Mouse (Mus musculus) megakaryocyte, embryonic 14.5 days (primary cell): ENCODE measurements around the gene 1700047I17Rik2. TPM values are rescaled to one million over a fixed set of nuclear protein-coding genes. Genes with fewer than 3 reads are reported as not detected.
A peak's percentile ranks its signal among the peaks of the same experiment; 100 is the strongest.
"Not testable (repeated sequence)": the region's sequence is repeated elsewhere in the genome, so short reads cannot be mapped to it uniquely, and the experiment has no call there.

Experiments
- H3K27me3 ChIP-seq: replicated peaks from 2 replicates; pipeline ENCODE3; 2012; ENCODE audit warnings: inconsistent platforms
- H3K36me3 ChIP-seq: replicated peaks from 2 replicates; pipeline ENCODE3; 2012; ENCODE audit warnings: low read length, inconsistent platforms, mixed read lengths
- H3K4me1 ChIP-seq: 2 replicates; pipeline ENCODE4 v1.6.1; 2012; ENCODE audit warnings: inconsistent platforms
- H3K4me3 ChIP-seq: replicated peaks from 2 replicates; pipeline ENCODE3; 2012; ENCODE audit warnings: moderate library complexity, mild to moderate bottlenecking, inconsistent platforms
- H3K9me3 ChIP-seq: 2 replicates; pipeline ENCODE4 v1.6.1; 2012; ENCODE audit warnings: inconsistent platforms
- polyA plus RNA-seq: library from polyadenylated mRNA; stranded (reverse); fragments of >175 nt; gene quantifications from 2 replicates; pipeline ENCODE4 v1.2.3, GENCODE M21; 2012; ENCODE audit warnings: low replicate concordance; ENCODE audit not compliant: insufficient read depth

1700047I17Rik2 gene
- polyA plus RNA-seq: 2.7 TPM in 1 of 2 replicates, not detected in the other

DNA sequence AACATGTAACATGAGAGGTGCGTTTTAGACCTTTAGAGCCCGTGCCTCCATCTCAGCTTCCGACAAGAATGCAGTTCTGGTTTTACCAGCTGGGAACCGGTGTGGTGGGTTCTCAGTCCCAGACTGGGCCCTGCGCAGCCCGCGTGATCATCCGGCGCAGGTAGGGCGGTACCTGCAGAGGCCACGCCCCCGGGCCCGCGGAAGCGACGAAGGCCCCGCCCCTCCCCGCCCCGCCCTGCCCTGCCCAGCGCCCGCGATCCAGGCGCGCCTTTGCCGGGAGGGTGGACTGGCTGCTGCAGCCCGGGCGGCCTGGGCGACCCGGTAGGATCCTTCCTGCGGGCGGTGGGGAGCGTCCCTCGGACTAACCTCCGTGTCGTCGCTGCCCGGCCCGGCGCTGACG is at the start of gene 1700047I17Rik2:
Gene 1700047I17Rik2 (plus strand): TSS at position 287 of the 400 bp plus-strand sequence.
- not testable (repeated sequence) for H3K4me3 ChIP-seq, H3K9me3 ChIP-seq, H3K27me3 ChIP-seq, H3K4me1 ChIP-seq, H3K36me3 ChIP-seq

DNA sequence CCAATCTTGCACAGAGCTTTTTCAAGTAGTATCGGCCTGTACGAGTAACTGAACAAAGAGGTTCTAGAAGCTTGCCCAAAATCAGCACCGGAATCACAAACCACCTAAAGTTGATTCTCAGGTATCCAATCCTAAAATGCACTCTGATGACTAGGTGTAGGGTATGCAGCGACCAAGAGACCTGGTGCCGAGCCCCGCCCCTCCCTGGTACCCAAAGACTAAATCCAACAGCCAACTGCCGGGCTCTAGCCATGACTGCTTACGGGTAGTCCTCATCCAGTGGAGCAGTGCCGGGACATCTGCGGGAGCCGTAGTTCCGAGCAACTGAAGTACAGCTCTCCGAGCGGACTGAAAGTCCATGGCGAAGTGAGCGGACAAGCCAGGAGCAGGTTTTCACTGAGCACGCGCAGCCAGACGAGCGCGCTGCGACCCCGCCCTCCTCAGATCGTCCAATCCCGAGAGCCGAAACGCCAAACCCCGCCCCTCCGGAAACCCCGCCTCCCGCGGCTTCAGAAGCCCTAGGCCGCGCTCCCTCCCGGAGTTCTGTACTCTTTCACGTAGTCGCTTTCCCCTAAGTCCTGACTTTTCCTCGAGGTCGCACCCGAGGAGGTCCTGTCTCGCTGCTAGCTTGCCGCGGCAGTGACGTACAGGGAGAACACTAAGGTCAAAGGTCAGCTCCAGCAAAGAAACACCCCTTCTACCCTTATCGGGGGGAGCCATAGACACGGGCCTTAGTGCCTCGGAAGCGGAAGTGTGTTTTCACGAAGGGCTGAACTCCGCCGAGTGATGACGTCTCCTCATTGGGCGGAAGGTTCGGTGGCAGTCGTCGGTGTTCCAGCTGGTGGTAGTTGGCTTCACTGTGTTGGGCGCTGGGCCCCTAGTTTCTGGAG is 44.6 kb upstream of the 1700047I17Rik2 start, which contains the start of gene Srp54b:
Gene Srp54b (plus strand): TSS at position 546 of the 890 bp plus-strand sequence.
- not testable (repeated sequence) for H3K4me3 ChIP-seq, H3K9me3 ChIP-seq, H3K4me1 ChIP-seq

DNA sequence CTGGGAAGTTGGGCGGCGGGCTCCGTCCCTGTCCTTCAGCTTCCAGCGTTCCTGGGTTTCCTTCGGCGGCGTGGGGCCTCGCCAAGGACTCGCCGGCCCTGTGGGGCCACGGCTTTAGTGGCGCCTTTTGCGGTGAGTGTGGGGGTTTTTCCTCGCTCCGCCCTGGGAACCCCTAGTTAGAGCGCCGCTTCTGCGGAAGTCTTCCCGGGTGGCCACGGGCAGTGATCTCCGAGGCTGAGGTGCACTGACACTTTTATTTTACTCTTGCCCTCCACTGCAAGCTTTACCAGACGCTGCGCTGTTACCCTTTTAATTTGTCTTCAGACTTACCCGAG is 44.0 kb upstream of the 1700047I17Rik2 start:
- H3K4me1 ChIP-seq, H3K36me3 ChIP-seq, H3K27me3 ChIP-seq, H3K9me3 ChIP-seq, H3K4me3 ChIP-seq: not testable (repeated sequence)

More for the DNA sequence above, 44.6 kb upstream of the 1700047I17Rik2 start, which contains the start of gene Srp54b:
- H3K27me3 ChIP-seq, H3K36me3 ChIP-seq: not testable (repeated sequence)

DNA sequence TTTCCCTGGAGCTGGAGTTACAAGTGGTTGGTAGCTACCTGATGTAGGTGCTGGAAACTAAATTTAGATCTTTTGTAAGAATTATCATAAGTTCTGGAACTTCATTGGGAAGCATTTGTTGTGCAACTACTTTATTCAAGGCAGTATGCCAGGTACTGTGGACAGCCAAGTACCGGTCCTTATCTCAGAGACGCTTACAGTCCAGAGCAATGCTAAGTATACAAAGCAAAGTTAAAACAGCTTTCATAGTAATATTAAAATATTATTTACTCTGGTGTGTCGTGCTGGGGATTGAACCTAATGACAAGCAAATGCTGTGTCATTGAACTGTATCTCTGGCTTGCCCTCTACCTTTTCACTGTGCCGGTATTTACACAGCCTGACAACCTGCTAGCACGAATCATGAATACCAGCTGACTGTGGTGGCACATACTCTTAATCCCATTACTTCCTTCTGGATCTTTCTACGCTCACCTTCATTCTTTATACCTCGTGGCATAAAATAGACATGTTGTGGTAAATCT is 32.3 kb upstream of the 1700047I17Rik2 start:
- H3K36me3 ChIP-seq, H3K4me3 ChIP-seq, H3K27me3 ChIP-seq, H3K4me1 ChIP-seq, H3K9me3 ChIP-seq: not testable (repeated sequence)

DNA sequence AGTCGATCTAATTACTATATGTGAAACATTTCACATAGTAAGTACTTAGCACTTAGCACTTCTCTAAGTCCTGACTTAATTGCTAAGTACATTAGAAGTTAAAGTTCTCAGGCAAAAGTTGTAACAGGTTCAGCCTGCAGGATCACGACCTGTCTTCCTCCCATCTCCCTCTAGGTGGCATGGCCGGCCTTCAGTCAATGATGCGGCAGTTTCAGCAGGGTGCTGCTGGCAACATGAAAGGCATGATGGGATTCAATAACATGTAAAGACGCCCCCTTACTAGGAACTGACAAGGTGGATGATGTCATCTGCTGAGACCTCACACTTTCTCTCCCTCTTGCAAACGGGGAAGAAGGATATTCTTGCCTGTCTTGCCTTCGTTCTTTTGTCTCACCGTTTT is 11.7 kb upstream of the 1700047I17Rik2 start:
- not testable (repeated sequence) for H3K4me1 ChIP-seq, H3K27me3 ChIP-seq, H3K36me3 ChIP-seq, H3K4me3 ChIP-seq, H3K9me3 ChIP-seq

DNA sequence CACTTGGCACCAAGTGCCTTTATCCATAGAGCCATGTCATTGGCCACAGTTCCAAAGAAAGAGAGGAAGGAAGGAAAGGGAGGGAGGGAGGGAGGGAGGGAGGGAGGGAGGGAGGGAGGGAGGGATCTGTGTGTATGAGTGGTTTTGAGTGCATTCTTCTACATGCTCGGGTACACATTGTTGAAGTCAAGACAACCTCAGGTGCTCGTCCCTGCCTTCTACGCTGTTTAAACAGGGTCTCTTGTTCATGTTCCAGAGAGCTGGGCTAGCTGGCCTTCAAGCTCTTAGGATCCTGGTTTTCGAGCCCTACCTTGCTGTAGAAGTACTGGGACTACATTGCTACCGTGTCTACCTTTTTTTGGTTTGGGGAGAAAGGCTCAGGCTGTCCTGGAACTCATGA is 10.3 kb upstream of the 1700047I17Rik2 start:
- H3K4me3 ChIP-seq, H3K4me1 ChIP-seq, H3K9me3 ChIP-seq, H3K36me3 ChIP-seq, H3K27me3 ChIP-seq: not testable (repeated sequence)

DNA sequence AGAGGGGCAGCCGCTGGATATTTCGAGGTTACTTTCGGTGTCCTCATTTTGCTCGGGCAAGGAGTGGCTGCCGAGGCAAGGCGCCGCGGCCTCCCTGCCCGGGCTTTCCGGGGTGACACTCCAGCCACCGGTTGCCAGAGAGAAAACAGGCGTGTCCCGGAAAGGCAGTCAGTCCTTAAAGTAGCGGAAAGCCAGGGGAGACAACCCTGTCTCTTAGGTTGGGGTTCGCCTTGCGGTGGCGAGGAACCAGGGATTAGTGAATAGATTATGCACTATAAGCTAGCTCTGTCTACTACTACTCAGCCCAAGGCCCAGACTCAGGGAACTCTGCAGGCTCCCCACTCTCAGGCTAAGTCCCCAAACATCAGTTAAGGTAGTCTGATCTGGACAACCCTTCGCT is 407 bp downstream of the 1700047I17Rik2 start:
- H3K9me3 ChIP-seq, H3K36me3 ChIP-seq, H3K4me1 ChIP-seq, H3K27me3 ChIP-seq, H3K4me3 ChIP-seq: not testable (repeated sequence)

DNA sequence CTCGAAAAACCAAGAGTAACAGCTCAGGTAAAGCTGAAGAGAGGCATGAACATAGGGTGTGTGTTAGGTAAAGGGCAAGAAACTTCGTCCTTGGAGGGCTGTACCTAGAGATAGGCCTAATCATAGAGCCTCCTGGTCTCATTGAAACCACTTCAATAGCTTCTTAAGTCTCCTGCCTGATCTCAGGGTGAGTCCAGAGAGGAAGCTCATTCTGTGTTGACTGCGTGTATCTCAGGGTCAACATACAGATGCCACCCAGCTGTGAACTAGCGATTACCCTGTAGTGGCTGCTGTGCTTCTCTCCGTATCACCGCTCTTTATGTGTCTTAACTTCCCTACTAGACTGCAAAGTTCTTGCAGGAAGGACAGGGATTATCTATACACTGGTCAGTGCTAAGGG is 13.6 kb downstream of the 1700047I17Rik2 start:
- H3K9me3 ChIP-seq: not testable (repeated sequence)

DNA sequence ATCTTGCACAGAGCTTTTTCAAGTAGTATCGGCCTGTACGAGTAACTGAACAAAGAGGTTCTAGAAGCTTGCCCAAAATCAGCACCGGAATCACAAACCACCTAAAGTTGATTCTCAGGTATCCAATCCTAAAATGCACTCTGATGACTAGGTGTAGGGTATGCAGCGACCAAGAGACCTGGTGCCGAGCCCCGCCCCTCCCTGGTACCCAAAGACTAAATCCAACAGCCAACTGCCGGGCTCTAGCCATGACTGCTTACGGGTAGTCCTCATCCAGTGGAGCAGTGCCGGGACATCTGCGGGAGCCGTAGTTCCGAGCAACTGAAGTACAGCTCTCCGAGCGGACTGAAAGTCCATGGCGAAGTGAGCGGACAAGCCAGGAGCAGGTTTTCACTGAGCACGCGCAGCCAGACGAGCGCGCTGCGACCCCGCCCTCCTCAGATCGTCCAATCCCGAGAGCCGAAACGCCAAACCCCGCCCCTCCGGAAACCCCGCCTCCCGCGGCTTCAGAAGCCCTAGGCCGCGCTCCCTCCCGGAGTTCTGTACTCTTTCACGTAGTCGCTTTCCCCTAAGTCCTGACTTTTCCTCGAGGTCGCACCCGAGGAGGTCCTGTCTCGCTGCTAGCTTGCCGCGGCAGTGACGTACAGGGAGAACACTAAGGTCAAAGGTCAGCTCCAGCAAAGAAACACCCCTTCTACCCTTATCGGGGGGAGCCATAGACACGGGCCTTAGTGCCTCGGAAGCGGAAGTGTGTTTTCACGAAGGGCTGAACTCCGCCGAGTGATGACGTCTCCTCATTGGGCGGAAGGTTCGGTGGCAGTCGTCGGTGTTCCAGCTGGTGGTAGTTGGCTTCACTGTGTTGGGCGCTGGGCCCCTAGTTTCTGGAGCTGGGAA is 30.5 kb downstream of the 1700047I17Rik2 start, which contains the start of gene Srp54c:
Gene Srp54c (plus strand): TSS at position 543 of the 894 bp plus-strand sequence.
- H3K9me3 ChIP-seq, H3K4me1 ChIP-seq, H3K36me3 ChIP-seq, H3K27me3 ChIP-seq: not testable (repeated sequence)
- peak within 1 kb of the TSS; percentile 90 for H3K4me3 ChIP-seq

More for the DNA sequence above, 13.6 kb downstream of the 1700047I17Rik2 start:
- not testable (repeated sequence) for H3K36me3 ChIP-seq, H3K4me1 ChIP-seq, H3K27me3 ChIP-seq, H3K4me3 ChIP-seq

DNA sequence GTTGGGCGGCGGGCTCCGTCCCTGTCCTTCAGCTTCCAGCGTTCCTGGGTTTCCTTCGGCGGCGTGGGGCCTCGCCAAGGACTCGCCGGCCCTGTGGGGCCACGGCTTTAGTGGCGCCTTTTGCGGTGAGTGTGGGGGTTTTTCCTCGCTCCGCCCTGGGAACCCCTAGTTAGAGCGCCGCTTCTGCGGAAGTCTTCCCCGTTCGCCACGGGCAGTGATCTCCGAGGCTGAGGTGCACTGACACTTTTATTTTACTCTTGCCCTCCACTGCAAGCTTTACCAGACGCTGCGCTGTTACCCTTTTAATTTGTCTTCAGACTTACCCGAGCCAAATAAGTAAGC is 31.1 kb downstream of the 1700047I17Rik2 start:
- H3K4me3 ChIP-seq: peak overlapping the region; percentile 90
- not testable (repeated sequence) for H3K4me1 ChIP-seq, H3K27me3 ChIP-seq, H3K36me3 ChIP-seq, H3K9me3 ChIP-seq

DNA sequence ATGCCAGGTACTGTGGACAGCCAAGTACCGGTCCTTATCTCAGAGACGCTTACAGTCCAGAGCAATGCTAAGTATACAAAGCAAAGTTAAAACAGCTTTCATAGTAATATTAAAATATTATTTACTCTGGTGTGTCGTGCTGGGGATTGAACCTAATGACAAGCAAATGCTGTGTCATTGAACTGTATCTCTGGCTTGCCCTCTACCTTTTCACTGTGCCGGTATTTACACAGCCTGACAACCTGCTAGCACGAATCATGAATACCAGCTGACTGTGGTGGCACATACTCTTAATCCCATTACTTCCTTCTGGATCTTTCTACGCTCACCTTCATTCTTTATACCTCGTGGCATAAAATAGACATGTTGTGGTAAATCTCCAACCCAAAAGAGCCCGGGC is 42.9 kb downstream of the 1700047I17Rik2 start:
- H3K9me3 ChIP-seq, H3K27me3 ChIP-seq, H3K4me1 ChIP-seq, H3K4me3 ChIP-seq, H3K36me3 ChIP-seq: not testable (repeated sequence)

DNA sequence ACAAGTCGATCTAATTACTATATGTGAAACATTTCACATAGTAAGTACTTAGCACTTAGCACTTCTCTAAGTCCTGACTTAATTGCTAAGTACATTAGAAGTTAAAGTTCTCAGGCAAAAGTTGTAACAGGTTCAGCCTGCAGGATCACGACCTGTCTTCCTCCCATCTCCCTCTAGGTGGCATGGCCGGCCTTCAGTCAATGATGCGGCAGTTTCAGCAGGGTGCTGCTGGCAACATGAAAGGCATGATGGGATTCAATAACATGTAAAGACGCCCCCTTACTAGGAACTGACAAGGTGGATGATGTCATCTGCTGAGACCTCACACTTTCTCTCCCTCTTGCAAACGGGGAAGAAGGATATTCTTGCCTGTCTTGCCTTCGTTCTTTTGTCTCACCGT is 62.6 kb downstream of the 1700047I17Rik2 start:
- not testable (repeated sequence) for H3K27me3 ChIP-seq, H3K4me3 ChIP-seq, H3K9me3 ChIP-seq, H3K4me1 ChIP-seq
- peaks cover 14% of the 10 kb centered on the region for H3K36me3 ChIP-seq

DNA sequence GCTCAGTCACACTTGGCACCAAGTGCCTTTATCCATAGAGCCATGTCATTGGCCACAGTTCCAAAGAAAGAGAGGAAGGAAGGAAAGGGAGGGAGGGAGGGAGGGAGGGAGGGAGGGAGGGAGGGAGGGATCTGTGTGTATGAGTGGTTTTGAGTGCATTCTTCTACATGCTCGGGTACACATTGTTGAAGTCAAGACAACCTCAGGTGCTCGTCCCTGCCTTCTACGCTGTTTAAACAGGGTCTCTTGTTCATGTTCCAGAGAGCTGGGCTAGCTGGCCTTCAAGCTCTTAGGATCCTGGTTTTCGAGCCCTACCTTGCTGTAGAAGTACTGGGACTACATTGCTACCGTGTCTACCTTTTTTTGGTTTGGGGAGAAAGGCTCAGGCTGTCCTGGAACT is 64.0 kb downstream of the 1700047I17Rik2 start:
- not testable (repeated sequence) for H3K27me3 ChIP-seq, H3K9me3 ChIP-seq, H3K4me1 ChIP-seq, H3K4me3 ChIP-seq, H3K36me3 ChIP-seq
